Mouse (Mus musculus) splenic B cell, adult 2 months (primary cell): ENCODE measurements around the gene Col23a1.
"Not testable (repeated sequence)": the region's sequence is repeated elsewhere in the genome, so short reads cannot be mapped to it uniquely, and the experiment has no call there.

Source experiments
- DNase-seq: peaks from one replicate; pipeline ENCODE4 v3.0.0-alpha.2; 2011; ENCODE audit warnings: low read depth, low spot score
- H3K27me3 ChIP-seq: 2 replicates; pipeline ENCODE4 v1.6.1; 2012; ENCODE audit warnings: mild to moderate bottlenecking, low read length, moderate library complexity, mixed read lengths; ENCODE audit not compliant: control insufficient read depth, poor library complexity, insufficient read depth, severe bottlenecking
- H3K36me3 ChIP-seq: 2 replicates; pipeline ENCODE4 v1.6.1; 2012; ENCODE audit warnings: mild to moderate bottlenecking, low read length, moderate library complexity, mixed read lengths; ENCODE audit not compliant: control insufficient read depth, poor library complexity, insufficient read depth, severe bottlenecking

Col23a1 gene

GRCm38 (mm10) chr11:51615601-51616000, 325.9 kb downstream of the Col23a1 start:
- H3K27me3 ChIP-seq: no peaks in the 10 kb centered on the region
- no peaks in the 10 kb centered on the region for H3K36me3 ChIP-seq
- DNase-seq: peak; percentile 70

GRCm38 (mm10) chr11:51616113-51616512, 326.4 kb downstream of the Col23a1 start:
- not testable (repeated sequence) for H3K36me3 ChIP-seq, DNase-seq, H3K27me3 ChIP-seq

GRCm38 (mm10) chr11:51617693-51618092, 328.0 kb downstream of the Col23a1 start:
- peak; percentile 87 for DNase-seq
- H3K36me3 ChIP-seq: peaks cover 2% of the 10 kb centered on the region; the same call in 1 of the 2 replicates
- H3K27me3 ChIP-seq: no peaks in the 10 kb centered on the region

DNA sequence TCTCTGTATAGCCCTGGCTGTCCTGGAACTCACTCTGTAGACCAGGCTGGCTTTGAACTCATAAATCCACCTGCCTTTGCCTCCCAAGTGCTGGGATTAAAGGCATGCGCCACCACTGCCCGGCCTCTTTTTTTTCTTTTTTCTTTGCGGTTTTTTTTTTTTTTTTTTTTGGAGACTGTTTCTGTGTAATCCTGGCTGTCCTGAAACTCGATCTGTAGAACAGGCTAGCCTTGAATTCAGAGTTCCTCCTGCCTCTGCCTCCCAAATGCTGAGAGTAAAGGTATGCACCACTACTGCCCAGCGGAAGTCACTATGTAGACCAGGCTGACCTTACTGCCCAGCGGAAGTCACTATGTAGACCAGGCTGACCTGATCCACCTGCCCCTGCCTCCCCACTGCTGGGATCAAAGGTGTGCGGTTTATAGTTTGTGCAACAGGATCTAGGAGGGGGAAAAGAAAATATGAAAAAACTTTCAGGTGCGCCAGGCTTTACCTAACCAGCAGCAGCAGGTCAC, 329.2 kb downstream of the Col23a1 start:
- H3K36me3 ChIP-seq: peaks cover 7% of the 10 kb centered on the region
- H3K27me3 ChIP-seq: no peaks in the 10 kb centered on the region
- no peak for DNase-seq

DNA sequence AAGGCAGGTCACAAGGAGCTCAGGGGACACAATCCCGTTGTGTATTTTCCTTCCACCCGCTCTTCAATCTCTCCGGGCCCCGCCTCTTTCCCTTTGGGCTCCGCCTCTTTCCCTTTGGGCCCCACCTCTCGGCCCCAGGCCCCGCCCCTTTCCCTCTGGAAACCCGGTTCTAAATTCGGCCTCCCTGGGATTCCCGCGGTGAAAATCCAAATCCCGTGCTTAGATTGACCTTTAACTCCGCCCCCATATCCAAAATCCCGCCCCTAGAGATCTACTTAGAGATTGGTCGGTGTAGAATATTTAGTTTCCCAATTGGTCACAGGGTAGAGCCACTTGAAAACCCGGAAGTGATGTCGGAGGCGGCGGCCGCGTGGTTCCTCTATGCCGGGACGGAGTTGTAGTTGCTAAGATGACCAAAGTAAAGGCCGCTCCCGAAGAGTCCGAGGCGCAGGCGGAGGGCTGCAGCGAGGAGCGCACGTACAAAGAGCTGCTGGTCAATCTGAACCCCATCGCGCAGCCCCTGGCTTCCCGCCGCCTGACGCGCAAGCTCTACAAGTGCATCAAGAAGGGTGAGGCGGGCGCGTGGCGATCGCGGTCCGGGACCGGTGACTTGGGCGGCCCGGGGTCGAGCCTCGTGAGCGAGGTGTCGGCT, 329.8 kb downstream of the Col23a1 start, which contains the start of gene Nhp2:
Gene Nhp2, plus strand, starts transcription at position 327 of the 652 bp plus-strand sequence.
- no peaks in the 10 kb centered on the region for H3K27me3 ChIP-seq
- peak; percentile 93 for DNase-seq
- H3K36me3 ChIP-seq: peaks cover 7% of the 10 kb centered on the region

DNA sequence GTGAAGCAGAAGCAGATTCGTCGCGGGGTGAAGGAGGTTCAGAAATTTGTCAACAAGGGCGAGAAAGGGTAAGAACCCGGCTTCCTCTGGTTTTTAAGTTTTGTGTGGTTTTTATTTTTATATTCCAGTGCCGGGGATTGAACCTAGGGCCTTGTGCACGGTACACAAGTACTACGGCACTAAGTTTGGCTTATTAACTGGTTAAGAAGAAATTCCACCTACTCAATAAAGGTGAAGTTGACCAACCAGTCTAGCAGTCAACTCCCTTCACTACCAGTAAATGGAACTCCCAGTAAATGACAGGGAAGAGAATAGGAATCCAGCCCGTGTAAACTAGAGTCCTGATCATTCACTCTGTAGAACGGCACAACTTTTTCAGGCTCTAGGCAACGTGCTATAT, 330.4 kb downstream of the Col23a1 start:
- no peak for DNase-seq
- peaks cover 7% of the 10 kb centered on the region for H3K36me3 ChIP-seq
- no peaks in the 10 kb centered on the region for H3K27me3 ChIP-seq

- no peak for DNase-seq
- peaks cover 7% of the 10 kb centered on the region for H3K36me3 ChIP-seq
Measured at GRCm38 (mm10) chr11:51621776-51622175, 332.1 kb downstream of the Col23a1 start.

GRCm38 (mm10) chr11:51622971-51623491, 333.3 kb downstream of the Col23a1 start:
- H3K36me3 ChIP-seq: peaks cover 13% of the 10 kb centered on the region
- H3K27me3 ChIP-seq: no peaks in the 10 kb centered on the region
- no peak for DNase-seq

More at GRCm38 (mm10) chr11:51621776-51622175, 332.1 kb downstream of the Col23a1 start:
- H3K27me3 ChIP-seq: no peaks in the 10 kb centered on the region

- peaks cover 18% of the 10 kb centered on the region for H3K36me3 ChIP-seq
- H3K27me3 ChIP-seq: no peaks in the 10 kb centered on the region
- DNase-seq: no peak
Measured at GRCm38 (mm10) chr11:51625187-51625820, 335.6 kb downstream of the Col23a1 start.

DNA sequence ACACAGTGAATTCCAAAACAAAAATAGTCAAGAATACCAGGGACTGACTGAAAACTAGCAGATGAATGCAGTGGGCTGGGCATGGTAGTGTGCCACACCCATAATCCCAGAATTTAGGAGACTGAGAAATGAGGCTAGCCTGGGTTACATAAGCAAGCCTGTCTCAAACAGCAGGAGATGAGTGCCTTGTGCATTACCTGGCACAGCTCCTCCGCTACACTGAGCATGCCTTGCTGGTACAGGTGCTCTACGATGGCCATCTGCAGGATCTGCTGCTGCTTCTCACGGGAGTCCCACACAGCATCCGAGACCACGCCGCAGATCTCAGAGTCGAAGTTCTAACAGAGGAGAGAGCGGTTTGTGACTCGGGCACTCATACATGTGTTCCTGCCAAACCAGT, 337.7 kb downstream of the Col23a1 start:
- peaks cover 18% of the 10 kb centered on the region for H3K36me3 ChIP-seq
- DNase-seq: no peak
- H3K27me3 ChIP-seq: no peaks in the 10 kb centered on the region

- Histone ChIP-seq H3K36me3 (peaks cover 16% of the 10 kb centered on the region), H3K27me3 (no peaks in the 10 kb centered on the region)
- no peak for DNase-seq
Measured at GRCm38 (mm10) chr11:51627907-51628306, 338.2 kb downstream of the Col23a1 start.

DNA sequence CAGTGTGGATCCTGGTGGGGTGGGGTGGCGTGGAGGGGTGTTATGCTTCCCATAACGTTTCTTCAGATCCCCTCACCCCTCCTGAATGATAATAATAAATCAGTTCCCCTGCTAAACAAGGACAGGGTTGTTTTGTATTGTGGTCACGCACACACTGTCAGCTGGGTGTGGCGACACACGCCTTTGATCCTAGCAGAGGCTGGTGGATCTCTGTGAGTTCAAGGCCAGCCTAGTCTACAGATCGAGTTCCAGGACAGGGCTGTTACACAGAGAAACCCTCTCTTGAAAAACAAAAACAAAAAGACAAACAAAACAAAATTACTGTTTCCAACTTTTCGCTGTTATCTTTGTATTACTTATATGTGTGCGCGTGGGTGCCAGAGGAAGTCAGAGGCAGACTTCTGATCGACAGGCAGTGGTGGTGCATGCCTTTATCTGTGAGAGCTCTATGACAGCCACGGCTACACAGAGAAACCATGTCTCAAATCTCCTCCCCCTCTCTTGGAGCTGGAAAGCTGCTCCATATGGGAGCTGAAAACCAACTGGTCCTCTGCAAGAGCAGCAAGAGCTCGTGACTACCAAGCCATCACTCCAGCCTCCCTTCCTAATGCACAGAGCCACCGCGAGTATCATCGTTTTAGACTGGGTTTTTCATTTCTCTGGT, 340.1 kb downstream of the Col23a1 start:
- DNase-seq: no peak
- Histone ChIP-seq H3K36me3 (peaks cover 11% of the 10 kb centered on the region), H3K27me3 (no peaks in the 10 kb centered on the region)

DNA sequence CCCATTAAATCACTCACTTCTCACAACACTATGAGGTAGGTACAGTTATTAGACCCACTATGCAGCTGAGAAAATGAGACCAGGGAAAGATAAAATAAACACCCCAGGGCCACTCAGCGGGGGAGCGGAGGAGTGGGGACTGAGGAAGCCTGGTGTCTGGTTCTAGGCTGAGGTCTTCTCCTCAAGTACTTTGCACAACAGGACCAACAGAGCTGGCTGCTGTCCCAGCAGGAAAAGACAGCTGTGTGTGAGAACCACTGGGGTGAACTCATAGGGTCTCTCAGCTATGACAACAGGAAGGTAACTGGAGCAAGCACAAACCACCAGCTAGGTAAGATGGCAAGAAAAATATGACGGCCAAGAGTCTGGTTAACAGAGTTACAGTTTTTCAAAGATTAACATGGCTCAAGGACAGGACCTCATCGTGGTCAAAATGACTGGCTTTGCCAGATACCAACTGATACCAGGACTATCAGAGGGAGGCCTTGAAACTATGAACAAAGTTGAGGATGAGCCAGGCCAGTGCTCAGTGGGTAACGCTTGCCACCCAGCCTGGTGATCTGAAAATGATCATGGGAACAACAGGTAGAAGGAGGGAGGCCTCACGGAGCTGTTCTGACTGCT, 342.5 kb downstream of the Col23a1 start:
- no peak for DNase-seq
- peaks cover 8% of the 10 kb centered on the region for H3K36me3 ChIP-seq
- H3K27me3 ChIP-seq: no peaks in the 10 kb centered on the region

- H3K27me3 ChIP-seq, H3K36me3 ChIP-seq: not testable (repeated sequence)
- peak; percentile 40 for DNase-seq
Measured at GRCm38 (mm10) chr11:51633200-51633599, 343.5 kb downstream of the Col23a1 start.
